Mouse (Mus musculus) midbrain, embryonic 12.5 days (tissue): ENCODE results near the gene Stat1. TPM values are rescaled to one million over a fixed set of nuclear protein-coding genes. Genes with fewer than 3 reads are reported as not detected.

Experiments
- ATAC-seq: fragments of 200-750 bp; cut with Nextera tagmentation; 2 replicates; pipeline ENCODE4 v1.8.0; 2017; ENCODE audit warnings: low read depth, moderate TSS enrichment, moderate library complexity; ENCODE audit not compliant: low FRiP score
- H3K27ac ChIP-seq: fragments of 300-500 bp; sonication (generic); replicated peaks from 2 replicates; pipeline ENCODE4 v1.5.1; 2016; ENCODE audit warnings: mild to moderate bottlenecking
- H3K27me3 ChIP-seq: fragments of 300-500 bp; sonication (generic); 2 replicates; pipeline ENCODE4 v1.6.1; 2016; ENCODE audit warnings: mild to moderate bottlenecking
- H3K36me3 ChIP-seq: fragments of 300-500 bp; sonication (generic); 2 replicates; pipeline ENCODE4 v1.6.1; 2016
- H3K4me1 ChIP-seq: fragments of 300-500 bp; sonication (generic); 2 replicates; pipeline ENCODE4 v1.6.1; 2016
- H3K4me2 ChIP-seq: fragments of 300-500 bp; sonication (generic); replicated peaks from 2 replicates; pipeline ENCODE4 v1.6.1; 2016; ENCODE audit warnings: mild to moderate bottlenecking, moderate library complexity
- H3K4me3 ChIP-seq: fragments of 300-500 bp; sonication (generic); 2 replicates; pipeline ENCODE4 v1.5.1; 2016; ENCODE audit warnings: mild to moderate bottlenecking
- H3K9ac ChIP-seq: fragments of 300-500 bp; sonication (generic); replicated peaks from 2 replicates; pipeline ENCODE4 v1.6.1; 2016; ENCODE audit warnings: mild to moderate bottlenecking, moderate library complexity
- H3K9me3 ChIP-seq: fragments of 300-500 bp; sonication (generic); 2 replicates; pipeline ENCODE4 v1.6.1; 2016; ENCODE audit warnings: mild to moderate bottlenecking
- WGBS: fragments of 180-500 bp; shearing (Covaris S2); methylation state at CpG from one replicate; pipeline ENCODE4 v1.1.7; 2016; 5-methylcytosine and 5-hydroxymethylcytosine counted together
- polyA plus RNA-seq: library from polyadenylated mRNA; unstranded; fragments of >200 nt; fragmentation: Nextera tagmentation; extraction: Ambion mirVana; gene quantifications from 2 replicates; pipeline ENCODE4 v1.2.1, GENCODE M21; 2016

The Stat1 gene
- polyA plus RNA-seq, 1 experiment from 2014 or later = 14.7 TPM

DNA sequence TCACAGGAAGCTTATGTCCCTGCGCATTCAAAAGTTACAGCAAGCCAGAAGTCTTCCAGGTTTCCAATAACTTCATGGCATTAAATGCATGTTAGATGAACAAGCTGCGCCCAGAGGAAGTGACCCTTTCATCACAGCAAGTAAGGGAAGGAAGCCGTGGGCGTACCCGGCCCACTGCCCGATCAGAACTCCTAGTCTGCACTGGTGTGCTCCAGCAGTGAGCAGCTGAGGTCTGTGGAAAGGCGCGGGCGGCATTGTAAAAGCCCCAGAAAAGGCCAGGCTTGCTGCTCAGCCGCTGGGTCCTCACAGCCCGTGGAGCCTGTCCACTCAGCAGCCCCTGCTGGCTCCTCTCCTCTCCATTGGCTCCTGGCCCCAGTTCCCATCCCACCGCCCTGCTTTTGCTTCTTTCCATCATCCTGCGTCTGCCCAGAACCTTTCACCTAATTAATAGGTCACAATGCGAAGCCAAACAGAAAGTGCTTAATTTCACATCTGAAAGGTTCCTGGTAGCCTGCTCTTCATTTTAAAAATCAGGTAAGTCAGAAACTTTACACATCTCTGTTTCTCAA lies 47.5 kb downstream of the Stat1 start:
- Histone ChIP-seq H3K27me3 (no peaks in the 10 kb centered on the region), H3K9ac (no peak overlapping the region), H3K27ac (no peak overlapping the region), H3K36me3 (no peaks in the 10 kb centered on the region), H3K4me3 (no peak overlapping the region), H3K4me1 (no peaks in the 10 kb centered on the region), H3K4me2 (no peak overlapping the region), H3K9me3 (no peaks in the 10 kb centered on the region)
- 72% methylated on average over 14 of the region's 14 CpGs for WGBS
- ATAC-seq = no peak

DNA sequence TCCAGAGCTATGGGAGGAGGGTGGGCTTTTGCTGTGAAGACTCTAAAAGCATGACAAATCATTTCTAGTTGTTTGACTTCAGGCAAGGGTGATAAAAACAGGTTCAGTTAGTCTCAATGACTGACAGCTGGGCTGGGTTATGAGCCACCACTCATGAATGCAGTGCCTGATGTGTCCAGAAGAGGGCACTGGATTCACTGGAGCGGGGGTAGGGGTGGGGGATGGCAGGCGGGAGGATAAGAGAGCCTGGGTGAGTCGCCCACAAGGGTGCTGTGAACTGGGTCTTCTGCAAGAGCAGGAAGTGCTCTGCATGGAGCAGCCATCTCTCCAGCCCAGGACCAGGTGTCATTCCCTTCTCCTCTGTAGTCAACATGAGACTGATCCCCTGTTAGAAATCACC lies 50.8 kb downstream of the Stat1 start:
- H3K9me3 ChIP-seq = no peaks in the 10 kb centered on the region
- no peaks in the 10 kb centered on the region for H3K27me3 ChIP-seq
- H3K4me3 ChIP-seq = no peak overlapping the region
- no peak overlapping the region for H3K4me2 ChIP-seq
- no peaks in the 10 kb centered on the region for H3K36me3 ChIP-seq
- 9% methylated on average over 3 of the region's 3 CpGs for WGBS
- ATAC-seq = peak; percentile 66
- H3K4me1 ChIP-seq = no peaks in the 10 kb centered on the region
- H3K9ac ChIP-seq = no peak overlapping the region
- H3K27ac ChIP-seq = no peak overlapping the region

DNA sequence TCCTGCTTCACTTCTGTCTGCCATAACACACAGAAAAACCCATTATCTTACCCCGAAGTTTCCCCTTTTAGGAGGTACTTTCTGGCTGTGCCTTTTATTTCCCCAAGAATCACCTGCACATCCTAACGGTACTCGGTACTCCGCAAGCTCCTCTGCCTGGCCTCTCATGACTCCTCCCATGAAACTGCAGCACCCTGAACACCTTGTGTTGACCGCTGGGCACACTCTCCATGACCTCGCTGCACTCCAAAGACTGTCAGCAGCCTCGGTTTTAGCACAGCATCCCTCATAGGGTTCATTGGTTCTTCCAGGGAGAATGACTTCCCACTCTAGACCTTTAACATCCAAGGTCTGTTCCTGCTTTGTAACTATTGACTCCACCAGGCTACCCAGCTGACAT lies 51.5 kb downstream of the Stat1 start:
- no peaks in the 10 kb centered on the region for H3K36me3 ChIP-seq
- H3K4me2 ChIP-seq = no peak overlapping the region
- H3K9me3 ChIP-seq = no peaks in the 10 kb centered on the region
- H3K9ac ChIP-seq = no peak overlapping the region
- no peak overlapping the region for H3K4me3 ChIP-seq
- H3K27me3 ChIP-seq = no peaks in the 10 kb centered on the region
- WGBS = 79% methylated on average over 7 of the region's 7 CpGs
- no peak for ATAC-seq
- H3K4me1 ChIP-seq = no peaks in the 10 kb centered on the region
- no peak overlapping the region for H3K27ac ChIP-seq

DNA sequence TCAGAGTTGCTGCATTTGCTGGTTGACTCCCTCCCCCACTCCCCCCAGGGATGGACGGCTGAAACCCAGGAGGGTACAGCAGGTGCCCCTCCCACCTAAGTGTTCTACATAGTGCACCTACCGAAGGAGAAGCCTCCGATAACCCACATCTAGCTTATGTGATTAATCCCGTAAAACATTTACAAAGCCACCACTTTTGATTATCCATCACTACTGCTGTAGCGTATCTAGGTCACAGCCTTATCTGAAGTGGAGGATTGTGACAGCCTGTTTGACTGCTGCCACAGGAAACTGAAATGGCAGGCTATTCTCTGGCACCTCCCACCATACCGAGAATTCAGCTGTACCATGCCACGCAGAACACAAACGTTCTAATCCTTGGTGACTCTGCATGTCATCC lies 52.0 kb downstream of the Stat1 start:
- no peak for ATAC-seq
- Histone ChIP-seq H3K27me3 (no peaks in the 10 kb centered on the region), H3K27ac (no peak overlapping the region), H3K9ac (no peak overlapping the region), H3K4me1 (no peaks in the 10 kb centered on the region), H3K36me3 (no peaks in the 10 kb centered on the region), H3K4me2 (no peak overlapping the region), H3K4me3 (no peak overlapping the region), H3K9me3 (no peaks in the 10 kb centered on the region)
- WGBS = 77% methylated on average over 8 of the region's 8 CpGs

DNA sequence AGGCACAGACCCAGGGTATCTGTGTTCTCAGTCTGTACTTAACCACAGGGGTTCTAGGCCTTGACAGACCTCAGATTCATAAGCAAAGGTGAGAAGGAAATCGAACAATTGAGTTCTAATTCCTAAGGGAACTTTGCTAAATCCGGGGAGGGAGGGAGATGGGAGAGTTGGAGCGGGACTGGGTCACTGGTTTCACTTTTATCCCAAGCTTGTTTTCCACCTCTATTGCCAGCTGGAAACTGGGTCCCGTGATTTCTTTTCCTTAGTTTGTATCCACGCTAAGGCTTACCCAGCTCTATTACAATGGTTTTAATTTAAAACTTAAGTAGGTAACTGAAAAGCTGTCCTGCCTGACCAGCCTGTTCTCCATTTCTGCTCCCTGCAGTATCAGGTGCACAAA lies 56.1 kb downstream of the Stat1 start:
- no peaks in the 10 kb centered on the region for H3K27me3 ChIP-seq
- no peaks in the 10 kb centered on the region for H3K36me3 ChIP-seq
- H3K9ac ChIP-seq = no peak overlapping the region
- WGBS = 73% methylated on average over 5 of the region's 5 CpGs
- H3K4me2 ChIP-seq = no peak overlapping the region
- no peak for ATAC-seq
- no peak overlapping the region for H3K27ac ChIP-seq
- H3K4me1 ChIP-seq = no peaks in the 10 kb centered on the region
- no peak overlapping the region for H3K4me3 ChIP-seq
- H3K9me3 ChIP-seq = no peaks in the 10 kb centered on the region

DNA sequence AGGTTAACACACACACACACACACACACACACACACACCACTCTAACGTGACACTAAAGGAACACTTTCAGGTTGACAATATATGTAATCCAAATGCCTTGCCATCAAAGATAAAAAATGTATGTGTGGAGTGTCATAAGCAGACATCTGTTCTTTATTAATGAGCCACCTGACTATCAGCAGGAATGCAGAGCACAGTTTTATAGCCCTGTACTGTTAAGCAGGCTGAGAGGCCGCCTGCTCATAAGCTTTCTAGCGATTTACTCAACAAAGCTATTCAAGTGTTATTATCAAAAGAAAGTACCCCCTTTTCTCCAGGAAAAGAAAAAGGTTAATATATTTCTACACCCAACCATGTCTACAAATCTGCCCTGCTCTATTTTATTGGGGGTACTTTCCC lies 56.7 kb downstream of the Stat1 start:
- Histone ChIP-seq H3K9me3 (no peaks in the 10 kb centered on the region), H3K4me3 (no peak overlapping the region), H3K9ac (no peak overlapping the region), H3K36me3 (no peaks in the 10 kb centered on the region), H3K27ac (no peak overlapping the region), H3K4me2 (no peak overlapping the region), H3K27me3 (no peaks in the 10 kb centered on the region), H3K4me1 (no peaks in the 10 kb centered on the region)
- 83% methylated on average over 3 of the region's 3 CpGs for WGBS
- ATAC-seq = no peak

DNA sequence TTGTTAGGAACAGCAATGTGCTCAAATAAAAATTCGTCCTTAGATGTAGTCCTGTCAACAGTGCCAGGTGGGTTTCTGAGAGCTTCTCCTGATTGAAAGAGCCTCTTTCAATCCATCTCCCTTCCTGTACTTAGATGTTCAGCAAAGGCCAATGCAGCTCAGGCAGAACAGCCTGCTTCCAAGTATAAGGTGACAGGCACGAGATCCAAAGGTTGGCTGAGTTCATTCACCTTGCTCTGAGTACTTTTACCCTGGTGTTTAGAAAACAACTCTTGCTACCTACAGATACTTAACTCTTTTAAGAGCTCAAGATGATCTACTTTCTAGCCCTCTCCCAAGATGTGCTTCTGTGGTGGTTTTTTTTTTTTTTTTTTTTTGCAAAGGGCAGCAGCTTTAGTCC lies 57.8 kb downstream of the Stat1 start:
- no peak for ATAC-seq
- Histone ChIP-seq H3K4me1 (no peaks in the 10 kb centered on the region), H3K9ac (no peak overlapping the region), H3K4me3 (no peak overlapping the region), H3K4me2 (no peak overlapping the region), H3K27ac (no peak overlapping the region), H3K27me3 (no peaks in the 10 kb centered on the region), H3K36me3 (no peaks in the 10 kb centered on the region), H3K9me3 (no peaks in the 10 kb centered on the region)
- 89% methylated on average over 2 of the region's 2 CpGs for WGBS

DNA sequence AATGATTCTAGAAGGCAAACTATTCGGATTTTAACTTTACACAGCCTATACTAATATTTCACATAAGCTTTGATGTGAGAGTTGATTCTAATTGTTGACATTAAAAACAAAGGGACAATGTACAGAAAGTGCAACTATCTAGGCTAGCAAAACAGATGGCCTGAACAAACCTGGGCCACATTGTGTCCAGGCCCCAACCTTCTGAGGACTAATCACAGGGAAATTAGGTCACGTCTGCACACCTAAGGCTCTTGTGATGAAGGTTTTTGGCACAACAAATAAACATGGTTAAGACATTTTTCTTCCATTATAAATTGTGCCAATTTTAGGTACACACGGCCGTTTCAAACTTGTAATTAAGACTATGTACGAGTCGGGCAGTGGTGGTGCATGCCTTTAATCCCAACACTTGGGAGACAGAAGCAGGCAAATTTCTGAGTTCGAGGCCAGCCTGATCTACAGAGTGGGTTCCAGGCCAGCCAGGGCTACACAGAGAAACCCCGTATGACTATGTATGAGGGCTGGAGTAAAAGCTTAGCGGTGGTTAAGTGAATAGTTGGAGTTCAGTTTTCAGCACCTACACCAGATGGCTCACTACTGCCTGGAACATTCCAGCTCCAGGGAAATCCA lies 60.8 kb downstream of the Stat1 start:
- WGBS = 93% methylated on average over 9 of the region's 9 CpGs
- Histone ChIP-seq H3K27me3 (no peaks in the 10 kb centered on the region), H3K36me3 (no peaks in the 10 kb centered on the region), H3K9me3 (no peaks in the 10 kb centered on the region), H3K27ac (no peak overlapping the region), H3K4me1 (no peaks in the 10 kb centered on the region), H3K4me2 (no peak overlapping the region), H3K4me3 (no peak overlapping the region), H3K9ac (no peak overlapping the region)
- ATAC-seq = no peak

DNA sequence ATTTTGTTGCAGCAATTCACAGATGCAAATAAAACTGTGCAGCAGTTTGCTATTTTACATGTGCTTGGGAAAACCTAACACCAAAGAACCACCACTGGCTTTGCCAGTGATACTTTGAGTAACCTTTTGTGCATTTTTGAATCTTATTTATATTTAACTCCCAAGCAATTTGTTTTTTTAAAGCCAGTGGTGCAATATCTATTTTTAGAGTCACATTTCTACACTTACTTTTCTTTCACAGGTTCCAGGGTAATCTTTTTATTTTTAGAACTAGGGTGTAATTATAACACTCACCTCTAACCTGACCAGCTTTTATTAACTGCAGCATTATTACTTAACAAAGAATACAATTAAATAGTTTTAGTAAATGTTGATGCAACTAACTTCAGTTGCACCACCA lies 62.8 kb downstream of the Stat1 start:
- Histone ChIP-seq H3K27ac (no peak overlapping the region), H3K4me3 (no peak overlapping the region), H3K9ac (no peak overlapping the region), H3K4me2 (no peak overlapping the region), H3K36me3 (no peaks in the 10 kb centered on the region), H3K9me3 (no peaks in the 10 kb centered on the region), H3K4me1 (no peaks in the 10 kb centered on the region), H3K27me3 (no peaks in the 10 kb centered on the region)
- no peak for ATAC-seq

DNA sequence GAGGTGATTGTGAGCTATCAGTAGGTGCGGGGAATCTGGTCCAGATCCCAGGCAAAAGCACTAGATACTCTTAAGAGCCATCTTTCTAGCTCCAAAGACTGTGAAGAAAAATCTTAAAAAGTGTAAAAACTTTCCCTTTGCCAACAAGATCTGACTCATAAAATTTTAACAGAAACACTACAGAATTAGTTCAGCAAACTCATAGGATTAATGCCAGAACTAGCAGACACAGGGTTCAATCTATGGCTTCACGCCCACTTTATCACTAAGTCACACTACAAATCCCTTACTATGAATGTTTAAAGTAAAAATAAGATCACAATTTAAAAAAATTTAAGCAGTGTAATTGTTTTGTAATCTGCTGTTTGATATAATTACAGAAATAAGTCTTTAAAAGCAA lies 63.8 kb downstream of the Stat1 start:
- Histone ChIP-seq H3K27me3 (no peaks in the 10 kb centered on the region), H3K4me2 (no peak overlapping the region), H3K36me3 (peaks cover 4% of the 10 kb centered on the region; the same call in 1 of the 2 replicates), H3K4me1 (no peaks in the 10 kb centered on the region), H3K27ac (no peak overlapping the region), H3K9ac (no peak overlapping the region), H3K9me3 (no peaks in the 10 kb centered on the region), H3K4me3 (no peak overlapping the region)
- no peak for ATAC-seq
- 95% methylated on average over 2 of the region's 2 CpGs for WGBS

Other genes starting within 250 kb of the Stat1 start
- 111 and 115 TPM in 2 replicates for gene Myo1b, start 203.4 kb upstream of the Stat1 start, polyA plus RNA-seq
- gene Stat4, start 132.3 kb upstream of the Stat1 start, polyA plus RNA-seq = 2.6 and 3.1 TPM in 2 replicates
- 36.5 and 41.5 TPM in 2 replicates for gene Gls, start 113.8 kb downstream of the Stat1 start, polyA plus RNA-seq